Mouse (Mus musculus) right cerebral cortex, adult 2 months (tissue): ENCODE data around the gene Map1lc3a.

ENCODE experiments used
- DNase-seq, 2 experiments: peaks; one replicate each; pipeline ENCODE4 v3.0.0; 2021 to 2022; ENCODE audit warnings: low spot score in 2 of 2

The Map1lc3a gene

DNA sequence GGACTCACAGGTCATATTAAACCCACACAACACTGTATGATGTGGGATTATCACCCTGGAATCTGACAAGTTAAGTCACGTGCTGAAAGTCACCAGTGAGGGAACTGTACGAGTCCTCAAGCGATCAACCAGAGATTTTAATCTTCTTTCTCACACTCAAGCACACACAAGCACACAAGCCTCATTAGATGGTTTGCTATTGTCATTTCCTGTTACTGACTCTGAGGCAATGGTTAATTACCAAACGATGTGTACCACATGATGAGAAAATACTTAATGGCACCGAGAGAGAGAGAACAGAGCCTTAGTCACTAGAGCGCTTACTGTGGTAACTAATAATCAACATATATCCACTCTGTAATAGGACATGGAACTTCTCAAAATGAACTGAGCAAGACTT, 9.6 kb downstream of the Map1lc3a start:
- no peak for DNase-seq

DNA sequence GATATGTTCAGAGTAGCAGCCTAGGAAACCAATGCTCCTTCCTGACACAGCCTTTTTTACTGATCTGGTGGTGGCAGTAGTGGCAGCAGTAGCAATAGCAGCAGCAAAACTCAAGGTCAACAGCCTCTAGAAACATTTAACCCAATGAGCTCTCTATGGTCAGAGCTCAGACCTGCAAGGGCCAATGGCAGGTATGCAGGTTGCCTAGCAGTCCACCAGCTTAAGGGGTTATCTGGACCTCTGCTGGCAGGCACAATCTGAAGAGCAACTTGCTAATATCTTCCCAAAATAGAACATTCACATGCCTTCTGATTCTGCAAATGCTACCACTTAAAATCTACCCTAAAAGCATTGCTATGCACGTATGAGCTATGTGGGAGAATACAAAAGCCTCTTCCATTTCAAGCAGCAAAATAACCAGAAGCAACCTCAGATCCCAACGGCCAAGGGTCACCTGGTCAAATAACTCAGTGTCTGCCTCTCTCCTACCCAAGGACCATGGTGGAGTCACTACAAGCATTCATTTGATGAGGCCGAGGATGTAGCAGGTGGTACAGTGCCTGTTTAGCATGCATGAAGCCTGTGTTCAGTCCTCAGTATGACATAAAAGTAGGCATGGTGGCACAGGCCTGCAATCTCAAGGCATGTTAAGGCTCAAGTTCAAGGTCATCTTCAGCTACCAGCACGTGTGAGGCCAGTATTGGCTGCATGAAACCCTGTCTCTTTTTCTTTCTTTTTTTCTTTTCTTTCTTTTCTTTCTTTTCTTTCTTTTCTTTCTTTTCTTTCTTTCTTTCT, 11.6 kb downstream of the Map1lc3a start:
- DNase-seq = no peak

DNA sequence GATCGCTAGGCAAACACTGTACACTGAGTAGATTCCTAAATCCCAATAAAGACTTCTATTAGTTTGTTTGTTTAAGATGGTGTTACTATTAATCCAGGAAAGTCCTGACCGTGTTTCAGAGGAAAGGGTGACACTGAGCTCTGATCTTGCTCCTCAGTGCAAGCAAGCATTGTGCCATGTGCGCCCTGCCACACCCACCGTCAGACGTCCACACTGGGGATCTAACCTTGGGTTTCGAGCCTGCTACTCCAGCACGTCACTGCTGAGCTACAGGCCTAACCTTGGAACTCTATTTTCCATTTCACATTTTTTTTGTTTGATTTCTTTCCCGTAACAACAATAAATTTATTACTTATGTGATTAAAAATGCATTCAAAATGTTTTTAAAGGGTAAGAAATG, 14.0 kb downstream of the Map1lc3a start:
- DNase-seq = no peak

DNA sequence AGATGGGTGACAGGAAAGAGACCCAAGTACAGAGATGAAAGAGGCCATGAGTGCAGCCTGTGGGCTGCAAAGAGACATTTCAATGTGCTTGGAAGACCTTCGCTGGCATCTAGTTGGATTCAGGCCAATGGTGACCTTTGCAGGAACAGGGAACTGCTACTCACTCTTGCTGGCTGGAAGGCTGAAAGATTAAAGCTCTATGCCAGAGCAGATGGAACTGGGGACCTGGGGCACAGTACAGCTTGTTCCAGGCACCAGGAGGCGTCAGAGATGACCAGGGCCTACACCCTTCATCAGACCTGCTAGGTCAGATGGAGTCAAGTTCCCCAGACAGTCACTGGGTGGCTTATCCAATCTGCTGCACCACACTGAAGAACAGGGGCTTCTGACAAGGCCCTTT, 17.3 kb downstream of the Map1lc3a start:
- no peak for DNase-seq

DNA sequence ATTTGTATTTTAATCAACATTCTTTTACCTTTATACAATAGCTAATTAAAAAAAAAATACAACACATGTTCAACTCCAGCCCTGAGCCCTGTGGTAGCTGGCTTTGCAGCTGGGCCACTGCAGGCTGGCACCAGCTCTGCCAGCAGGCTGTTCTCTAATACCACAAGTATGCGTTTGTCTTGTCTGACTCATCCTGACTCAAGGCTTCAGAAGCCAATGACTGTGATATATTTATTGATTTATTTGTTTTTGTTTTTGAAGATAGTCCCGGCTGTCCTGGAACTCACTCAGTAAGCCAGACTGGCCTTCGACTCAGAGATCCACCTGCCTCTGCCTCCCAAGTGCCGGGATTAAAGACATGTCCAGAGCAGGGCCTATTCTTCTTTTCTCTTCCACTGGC, 17.8 kb downstream of the Map1lc3a start:
- no peak for DNase-seq

DNA sequence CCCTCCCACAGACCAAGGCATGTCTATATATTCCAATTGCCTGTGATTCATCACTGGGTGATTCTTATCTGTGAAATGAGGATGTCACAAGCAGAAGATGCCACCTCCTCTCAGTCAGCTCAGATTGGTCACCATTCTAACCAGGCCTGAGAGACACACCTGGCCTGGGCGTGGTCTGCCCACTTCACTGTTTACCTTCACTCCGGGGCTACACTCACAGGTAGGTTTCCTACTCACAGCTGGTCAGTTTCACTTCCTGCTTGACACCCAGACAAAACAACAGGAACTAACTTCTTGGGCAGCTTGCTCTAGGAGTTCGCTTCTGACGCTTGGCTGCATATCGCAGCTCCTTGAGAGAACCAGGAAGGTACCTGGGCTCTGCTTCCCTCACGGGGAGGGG, 19.4 kb downstream of the Map1lc3a start:
- DNase-seq = no peak

DNA sequence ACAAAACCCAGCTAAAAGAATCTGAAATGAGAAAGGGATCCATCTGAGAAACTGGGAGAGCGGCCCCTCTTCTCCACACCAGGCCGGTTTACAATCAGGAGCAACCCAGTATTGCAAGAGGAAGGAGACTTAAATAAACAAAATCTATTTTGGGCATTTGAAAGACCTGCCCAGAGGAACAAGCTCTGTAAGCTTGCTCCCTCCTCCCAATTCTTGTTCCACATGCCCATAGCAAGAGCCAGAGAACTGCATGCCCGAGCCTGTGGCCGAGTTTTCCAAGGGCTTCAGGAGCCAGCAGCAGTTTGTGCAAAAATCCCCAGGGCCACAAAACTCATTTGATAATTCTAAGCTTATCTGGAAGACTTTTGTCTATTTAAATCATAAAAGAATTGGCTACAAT, 23.5 kb downstream of the Map1lc3a start:
- DNase-seq = no peak

DNA sequence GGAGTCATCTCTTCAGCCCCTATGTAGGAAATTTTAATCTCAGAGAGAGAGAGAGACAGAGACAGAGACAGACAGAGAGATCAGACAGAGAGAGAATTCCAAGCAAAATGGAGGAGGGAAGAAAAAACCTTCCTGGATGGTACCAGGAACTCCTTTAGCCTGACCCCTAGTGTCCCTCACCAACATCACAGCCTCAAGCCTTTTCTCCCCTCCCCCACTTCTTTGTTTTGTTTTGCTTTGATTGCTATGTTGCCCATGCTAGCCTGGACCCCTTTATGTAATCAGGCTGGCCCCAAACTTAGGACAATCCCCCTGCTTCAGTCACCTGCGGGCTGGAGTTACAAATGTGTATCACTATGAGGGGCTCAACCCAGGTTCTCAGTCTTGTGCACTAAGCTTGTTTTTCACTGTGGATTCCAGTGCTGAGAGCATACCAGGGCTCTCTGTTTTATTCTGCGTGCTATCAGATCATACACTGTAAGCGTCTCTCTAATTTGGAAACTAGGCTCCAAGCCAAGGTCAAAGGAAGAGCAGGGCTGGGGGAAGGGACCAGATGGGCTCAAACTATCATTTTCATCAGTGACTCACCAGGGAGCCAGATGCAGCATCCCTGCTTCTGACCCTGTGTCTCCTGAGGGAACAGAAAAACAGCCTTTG, 33.0 kb downstream of the Map1lc3a start:
- peak; percentile 13 to 14 for DNase-seq

DNA sequence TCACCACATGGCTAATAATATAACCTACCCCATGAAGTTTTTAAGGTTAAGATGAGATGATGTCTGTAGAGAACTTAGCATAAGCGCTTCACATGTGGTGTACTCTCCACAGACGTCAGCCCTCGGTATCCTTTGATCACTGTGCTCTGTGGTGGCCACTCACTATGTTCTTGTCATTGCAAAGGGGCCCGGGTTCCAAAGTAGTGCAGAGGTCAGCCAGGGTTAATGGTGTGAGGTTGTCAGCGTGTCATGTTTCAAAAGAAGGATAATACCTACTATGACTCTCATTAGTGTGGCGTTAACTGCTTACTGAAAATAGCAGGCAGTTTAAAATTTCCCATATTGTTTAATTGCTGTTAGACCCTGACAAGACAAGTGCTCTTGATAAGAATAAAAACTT, 37.6 kb downstream of the Map1lc3a start:
- no peak for DNase-seq

DNA sequence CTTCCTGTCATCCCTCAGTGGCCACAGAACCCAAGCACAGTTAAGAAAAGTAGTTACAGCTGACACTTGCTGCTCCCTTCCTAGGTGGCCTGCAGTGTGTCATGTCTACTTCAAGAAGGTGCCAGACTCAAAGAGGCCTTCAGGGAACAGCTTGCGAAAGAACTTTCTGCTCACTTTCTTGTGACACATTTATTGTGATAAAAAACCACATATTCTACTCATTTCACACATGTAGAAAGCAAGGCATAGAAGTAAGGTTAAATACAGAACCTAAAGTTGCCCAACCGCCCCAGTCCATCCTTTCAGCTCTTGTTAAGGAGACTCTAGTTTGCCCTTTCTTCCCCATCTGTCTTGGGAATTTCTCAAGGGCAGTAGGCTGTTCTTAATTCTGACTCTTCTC, 42.5 kb downstream of the Map1lc3a start:
- no peak for DNase-seq

DNA sequence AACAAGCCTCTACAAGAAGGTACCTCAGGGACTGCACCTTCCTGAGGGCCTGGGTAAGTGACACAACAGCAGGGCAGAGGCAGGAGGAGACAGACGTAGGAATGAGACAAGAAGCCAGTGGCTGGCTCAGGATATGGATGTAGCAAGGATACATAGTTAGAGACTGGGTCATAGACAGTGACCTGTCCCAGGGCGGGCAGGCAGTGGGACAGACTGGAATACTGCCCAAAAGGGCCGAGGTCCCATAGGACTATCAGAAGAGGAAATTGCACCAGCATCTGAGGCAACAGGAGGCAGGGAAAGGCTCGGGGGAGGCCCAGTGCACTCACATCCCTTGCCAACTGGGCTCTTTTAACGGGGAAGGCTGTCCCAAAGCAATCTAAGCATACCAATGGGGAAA, 44.5 kb downstream of the Map1lc3a start:
- no peak for DNase-seq

DNA sequence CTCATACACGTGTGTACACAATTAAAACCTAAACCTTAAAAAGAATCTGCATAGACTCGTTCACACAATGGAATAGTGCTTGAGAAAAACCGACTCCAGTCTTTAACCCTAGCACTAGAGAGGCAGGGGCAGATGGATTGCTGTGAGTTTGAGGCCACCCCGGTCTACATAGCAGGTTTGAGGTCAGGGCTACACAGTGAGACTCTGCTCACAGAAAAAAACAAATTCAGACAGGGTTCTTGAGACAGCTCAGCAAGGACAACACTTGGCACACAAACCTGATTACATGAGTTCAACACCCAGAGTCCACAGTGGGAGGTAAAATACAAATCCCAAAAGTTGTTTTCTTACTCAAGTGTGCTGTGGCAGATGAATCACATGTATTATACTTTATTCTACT, 49.9 kb downstream of the Map1lc3a start:
- DNase-seq = no peak
